Mouse (Mus musculus): Measurements from ENCODE around the gene Itih1. TPM values are rescaled to one million over a fixed set of nuclear protein-coding genes. Genes with fewer than 3 reads are reported as not detected.

Gene Itih1
- polyA plus RNA-seq, 1 experiment from 2014 or later: not detected

- Histone ChIP-seq H3K9me3 (ENCODE audit: control insufficient read depth, low read depth, low read length) (no peaks in the 10 kb centered on the region), H3K27ac (ENCODE audit: low read length) (no peak overlapping the region), H3K27me3 (ENCODE audit: control insufficient read depth, insufficient read depth, low read length) (no peaks in the 10 kb centered on the region), H3K4me1 (ENCODE audit: control insufficient read depth, insufficient read depth, low read length) (no peaks in the 10 kb centered on the region), H3K9ac (replicated peaks; ENCODE audit: low read depth, low read length) (no peak overlapping the region), H3K4me2 (replicated peaks; ENCODE audit: low read depth, low read length) (no peak overlapping the region), H3K4me3 (ENCODE audit: low read depth, low read length) (no peak overlapping the region), H3K36me3 (ENCODE audit: control insufficient read depth, insufficient read depth, low read length) (no peaks in the 10 kb centered on the region)
- 88% methylated on average over 2 of the region's 2 CpGs for WGBS
- ATAC-seq (ENCODE audit: insufficient number of reproducible peaks, insufficient read depth, low FRiP score, low read depth): no peak
These were observed 1.7 kb upstream of the Itih1 start for GRCm38 (mm10) chr14:30944745-30945144.

- Histone ChIP-seq H3K9me3 (ENCODE audit: control insufficient read depth, low read depth, low read length) (no peaks in the 10 kb centered on the region), H3K9ac (replicated peaks; ENCODE audit: low read depth, low read length) (no peak overlapping the region), H3K36me3 (ENCODE audit: control insufficient read depth, insufficient read depth, low read length) (no peaks in the 10 kb centered on the region), H3K27ac (ENCODE audit: low read length) (no peak overlapping the region), H3K4me2 (replicated peaks; ENCODE audit: low read depth, low read length) (no peak overlapping the region), H3K4me3 (ENCODE audit: low read depth, low read length) (no peak overlapping the region), H3K4me1 (ENCODE audit: control insufficient read depth, insufficient read depth, low read length) (no peaks in the 10 kb centered on the region), H3K27me3 (ENCODE audit: control insufficient read depth, insufficient read depth, low read length) (no peaks in the 10 kb centered on the region)
- 61% methylated on average over 11 of the region's 11 CpGs for WGBS
- ATAC-seq (ENCODE audit: insufficient number of reproducible peaks, insufficient read depth, low FRiP score, low read depth): peak; percentile 42; the same call in 1 of the 2 replicates
These were observed 978 bp upstream of the Itih1 start for GRCm38 (mm10) chr14:30943860-30944674.

- no peak overlapping the region for H3K27ac ChIP-seq (ENCODE audit: low read length)
- H3K36me3 ChIP-seq (ENCODE audit: control insufficient read depth, insufficient read depth, low read length): no peaks in the 10 kb centered on the region
- H3K4me1 ChIP-seq (ENCODE audit: control insufficient read depth, insufficient read depth, low read length): no peaks in the 10 kb centered on the region
- no peaks in the 10 kb centered on the region for H3K9me3 ChIP-seq (ENCODE audit: control insufficient read depth, low read depth, low read length)
- no peak overlapping the region for H3K4me2 ChIP-seq (replicated peaks; ENCODE audit: low read depth, low read length)
- no peak for ATAC-seq (ENCODE audit: insufficient number of reproducible peaks, insufficient read depth, low FRiP score, low read depth)
- H3K4me3 ChIP-seq (ENCODE audit: low read depth, low read length): no peak overlapping the region
- no peaks in the 10 kb centered on the region for H3K27me3 ChIP-seq (ENCODE audit: control insufficient read depth, insufficient read depth, low read length)
- H3K9ac ChIP-seq (replicated peaks; ENCODE audit: low read depth, low read length): no peak overlapping the region
- 84% methylated on average over 4 of the region's 4 CpGs for WGBS
These were observed 835 bp downstream of the Itih1 start for GRCm38 (mm10) chr14:30942254-30942653.

- Histone ChIP-seq H3K9me3 (ENCODE audit: control insufficient read depth, low read depth, low read length) (no peaks in the 10 kb centered on the region), H3K9ac (replicated peaks; ENCODE audit: low read depth, low read length) (no peak overlapping the region), H3K27me3 (ENCODE audit: control insufficient read depth, insufficient read depth, low read length) (no peaks in the 10 kb centered on the region), H3K4me2 (replicated peaks; ENCODE audit: low read depth, low read length) (no peak overlapping the region), H3K27ac (ENCODE audit: low read length) (no peak overlapping the region), H3K4me3 (ENCODE audit: low read depth, low read length) (no peak overlapping the region), H3K4me1 (ENCODE audit: control insufficient read depth, insufficient read depth, low read length) (no peaks in the 10 kb centered on the region), H3K36me3 (ENCODE audit: control insufficient read depth, insufficient read depth, low read length) (no peaks in the 10 kb centered on the region)
- no peak for ATAC-seq (ENCODE audit: insufficient number of reproducible peaks, insufficient read depth, low FRiP score, low read depth)
- 78% methylated on average over 9 of the region's 9 CpGs for WGBS
These were observed 9.7 kb downstream of the Itih1 start for GRCm38 (mm10) chr14:30933351-30933750.

DNA sequence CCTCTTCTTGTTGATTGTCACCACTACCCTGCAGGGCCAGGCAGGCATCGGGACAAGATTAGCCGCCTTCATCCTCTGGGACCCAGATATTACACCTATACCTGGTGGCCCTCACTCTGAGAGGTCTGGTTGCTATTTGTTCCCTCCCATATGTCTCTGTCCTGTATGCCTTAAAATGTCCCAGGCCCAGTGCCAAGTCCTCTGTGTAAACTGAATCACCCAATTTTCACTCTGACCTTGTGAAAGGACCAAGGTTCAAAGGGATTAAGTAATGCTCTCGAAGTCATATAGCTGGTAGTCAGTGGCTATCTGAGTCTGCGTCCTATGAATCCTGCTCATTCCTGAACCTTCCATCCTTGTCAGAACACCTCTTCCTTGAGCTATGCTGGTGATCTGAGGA lies 12.7 kb downstream of the Itih1 start:
- ATAC-seq (ENCODE audit: insufficient number of reproducible peaks, insufficient read depth, low FRiP score, low read depth): no peak
- Histone ChIP-seq H3K27me3 (ENCODE audit: control insufficient read depth, insufficient read depth, low read length) (no peaks in the 10 kb centered on the region), H3K4me1 (ENCODE audit: control insufficient read depth, insufficient read depth, low read length) (no peaks in the 10 kb centered on the region), H3K36me3 (ENCODE audit: control insufficient read depth, insufficient read depth, low read length) (no peaks in the 10 kb centered on the region), H3K9ac (replicated peaks; ENCODE audit: low read depth, low read length) (no peak overlapping the region), H3K4me3 (ENCODE audit: low read depth, low read length) (no peak overlapping the region), H3K9me3 (ENCODE audit: control insufficient read depth, low read depth, low read length) (no peaks in the 10 kb centered on the region), H3K4me2 (replicated peaks; ENCODE audit: low read depth, low read length) (no peak overlapping the region), H3K27ac (ENCODE audit: low read length) (no peak overlapping the region)
- 83% methylated on average over 4 of the region's 4 CpGs for WGBS

DNA sequence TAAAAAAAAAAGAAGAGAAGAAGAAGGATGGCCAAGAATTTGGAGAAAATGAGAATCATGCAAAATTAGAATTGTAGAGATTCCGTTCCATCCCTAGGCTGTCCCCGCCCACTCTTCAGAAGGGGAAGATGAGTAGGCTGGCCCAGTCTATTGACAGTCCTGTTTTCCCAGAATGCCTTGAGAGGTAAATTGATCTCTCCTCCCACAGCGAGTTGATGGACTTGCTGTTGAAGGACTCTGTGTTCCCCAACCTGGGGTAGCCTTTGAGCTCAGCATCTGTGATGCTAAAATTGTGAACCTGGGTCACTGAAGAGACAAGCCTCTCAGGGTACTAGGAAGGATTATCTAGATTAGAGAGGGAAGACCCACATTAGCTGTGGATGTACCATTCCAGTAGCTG lies 17.6 kb downstream of the Itih1 start:
- 90% methylated on average over 3 of the region's 3 CpGs for WGBS
- Histone ChIP-seq H3K4me2 (replicated peaks; ENCODE audit: low read depth, low read length) (no peak overlapping the region), H3K27me3 (ENCODE audit: control insufficient read depth, insufficient read depth, low read length) (no peaks in the 10 kb centered on the region), H3K36me3 (ENCODE audit: control insufficient read depth, insufficient read depth, low read length) (no peaks in the 10 kb centered on the region), H3K4me3 (ENCODE audit: low read depth, low read length) (no peak overlapping the region), H3K9ac (replicated peaks; ENCODE audit: low read depth, low read length) (no peak overlapping the region), H3K4me1 (ENCODE audit: control insufficient read depth, insufficient read depth, low read length) (no peaks in the 10 kb centered on the region), H3K27ac (ENCODE audit: low read length) (no peak overlapping the region), H3K9me3 (ENCODE audit: control insufficient read depth, low read depth, low read length) (no peaks in the 10 kb centered on the region)
- no peak for ATAC-seq (ENCODE audit: insufficient number of reproducible peaks, insufficient read depth, low FRiP score, low read depth)

DNA sequence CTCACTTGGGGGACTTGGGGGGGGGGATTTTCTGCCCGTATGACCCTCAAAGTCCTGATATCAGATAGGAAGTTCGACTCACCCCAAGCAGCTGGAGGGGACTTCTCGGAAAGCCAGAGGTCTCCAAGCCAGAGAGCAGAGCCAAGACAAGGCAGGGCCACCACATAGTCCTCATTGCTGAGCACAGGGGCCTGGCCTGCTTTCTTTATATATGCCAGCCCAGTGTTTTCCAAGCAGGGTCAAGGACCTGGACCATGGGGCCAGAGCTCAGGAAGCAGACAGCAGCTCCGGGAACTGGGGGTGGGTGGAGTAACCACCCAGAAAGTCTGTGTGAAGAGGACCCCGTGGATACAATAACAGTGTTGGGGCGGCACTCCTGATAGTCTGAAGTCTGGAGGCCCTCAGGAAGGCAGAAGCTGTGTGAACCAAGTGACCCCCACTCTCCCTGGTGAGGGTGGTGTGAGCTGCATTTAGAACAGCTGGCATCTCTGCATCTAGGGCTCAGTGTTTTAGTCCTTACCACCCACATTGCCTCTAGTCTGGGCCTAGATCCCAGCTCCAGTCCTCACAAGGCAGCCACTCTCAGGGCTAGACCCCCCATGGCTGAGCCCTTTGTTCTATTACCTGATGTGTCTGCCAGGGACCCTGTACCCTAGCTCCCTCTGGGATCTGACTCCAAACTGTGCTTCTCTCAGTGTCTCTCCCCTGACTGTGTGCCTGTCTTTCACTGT lies 19.5 kb downstream of the Itih1 start, which contains the start of gene Itih3:
Gene Itih3, minus strand, starts transcription at position 386 of the 731 bp plus-strand sequence.
- H3K9ac ChIP-seq (replicated peaks; ENCODE audit: low read depth, low read length): no peak within 1 kb of the TSS
- no peaks in the 10 kb centered on the region for H3K9me3 ChIP-seq (ENCODE audit: control insufficient read depth, low read depth, low read length)
- no peak for ATAC-seq (ENCODE audit: insufficient number of reproducible peaks, insufficient read depth, low FRiP score, low read depth)
- 60% methylated on average over 6 of the region's 6 CpGs for WGBS
- no peak within 1 kb of the TSS for H3K4me3 ChIP-seq (ENCODE audit: low read depth, low read length)
- H3K36me3 ChIP-seq (ENCODE audit: control insufficient read depth, insufficient read depth, low read length): no peaks in the 10 kb centered on the region
- no peaks in the 10 kb centered on the region for H3K27me3 ChIP-seq (ENCODE audit: control insufficient read depth, insufficient read depth, low read length)
- no peaks in the 10 kb centered on the region for H3K4me1 ChIP-seq (ENCODE audit: control insufficient read depth, insufficient read depth, low read length)
- H3K27ac ChIP-seq (ENCODE audit: low read length): no peak within 1 kb of the TSS
- H3K4me2 ChIP-seq (replicated peaks; ENCODE audit: low read depth, low read length): no peak within 1 kb of the TSS

DNA sequence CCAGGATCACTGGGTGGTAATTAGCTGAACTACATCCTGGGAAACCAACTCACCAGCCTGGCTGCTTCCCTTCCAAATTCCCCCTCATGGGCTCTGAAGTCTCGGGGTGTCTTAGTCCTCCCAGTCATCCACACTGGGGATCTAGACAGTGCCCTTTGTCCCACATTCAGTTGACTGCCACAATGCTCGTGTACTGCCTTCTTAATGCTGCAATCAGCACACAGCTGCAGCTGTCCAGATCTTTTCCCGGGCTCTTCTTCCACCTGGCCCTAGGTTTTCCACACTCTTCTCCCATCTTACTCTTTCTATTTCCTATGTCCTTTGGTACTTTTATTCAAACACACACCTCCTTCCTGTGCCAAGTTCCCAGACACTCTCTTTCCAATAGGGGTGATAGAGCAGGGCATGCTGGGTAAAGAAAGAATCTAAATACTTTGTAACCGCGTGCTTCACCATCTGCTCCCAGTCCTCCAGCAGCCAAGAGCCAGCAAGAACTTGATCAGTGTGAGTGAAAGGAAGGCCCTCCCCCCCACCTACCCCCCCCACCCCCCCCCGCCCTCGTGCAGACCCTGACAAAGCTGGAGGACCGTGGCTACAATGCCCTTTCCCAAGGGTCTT lies 20.9 kb downstream of the Itih1 start:
- Histone ChIP-seq H3K4me2 (replicated peaks; ENCODE audit: low read depth, low read length) (no peak overlapping the region), H3K27me3 (ENCODE audit: control insufficient read depth, insufficient read depth, low read length) (no peaks in the 10 kb centered on the region), H3K27ac (ENCODE audit: low read length) (no peak overlapping the region), H3K9me3 (ENCODE audit: control insufficient read depth, low read depth, low read length) (no peaks in the 10 kb centered on the region), H3K4me3 (ENCODE audit: low read depth, low read length) (no peak overlapping the region), H3K4me1 (ENCODE audit: control insufficient read depth, insufficient read depth, low read length) (no peaks in the 10 kb centered on the region), H3K9ac (replicated peaks; ENCODE audit: low read depth, low read length) (no peak overlapping the region), H3K36me3 (ENCODE audit: control insufficient read depth, insufficient read depth, low read length) (no peaks in the 10 kb centered on the region)
- WGBS: 49% methylated on average over 8 of the region's 8 CpGs
- no peak for ATAC-seq (ENCODE audit: insufficient number of reproducible peaks, insufficient read depth, low FRiP score, low read depth)

Data from stomach, embryonic 14.5 days (tissue).